Mouse (Mus musculus) left cerebral cortex, adult 2 months (tissue): ENCODE measurements at regions not wholly inside any gene's neighbourhood (a gene's known extent, or its start where the extent isn't known, plus 50 kb on each side); places are given as distances from the start of the nearest gene placed in this dataset.

ENCODE experiments used
- DNase-seq, 2 experiments: peaks; one replicate each; pipeline ENCODE4 v3.0.0; 2021 to 2022; ENCODE audit warnings: low spot score in 2 of 2, mixed read lengths in 1 of 2; ENCODE audit errors: extremely low spot score in 1 of 2
- H3K27ac ChIP-seq: fragments of 200-600 bp; 2 replicates; pipeline ENCODE4 v1.8.1; 2022
- H3K4me3 ChIP-seq: fragments of 200-600 bp; 2 replicates; pipeline ENCODE4 v1.8.1; 2022
- CTCF ChIP-seq: fragments of 200-600 bp; IDR thresholded peaks from 2 replicates; pipeline ENCODE4 v1.8.1; 2022; ENCODE audit warnings: antibody characterized with exemption, mild to moderate bottlenecking, moderate library complexity
- intact Hi-C: fragments of 180-260 bp; cut with DNase I; formaldehyde crosslinking; loops from one replicate; pipeline ENCODE4 v1.15.1; 2025

GRCm38 (mm10) chr13:51899319-51900042 lies 53.0 kb downstream of the Gadd45g start:
- DNase-seq = no peak
- H3K27ac ChIP-seq = no peak overlapping the region
- intact Hi-C loops = no loop called here
- no peak for TF ChIP-seq CTCF
- H3K4me3 ChIP-seq = no peak overlapping the region

GRCm38 (mm10) chr13:51900043-51900440 lies 53.6 kb downstream of the Gadd45g start:
- no peak overlapping the region for H3K27ac ChIP-seq
- intact Hi-C loops = no loop called here
- no peak for TF ChIP-seq CTCF
- no peak overlapping the region for H3K4me3 ChIP-seq
- DNase-seq = no peak

- H3K4me3 ChIP-seq = no peak overlapping the region; the same call in 1 of the 2 replicates
- intact Hi-C loops = loop anchor here (1.0 kb wide), 2 partner anchors 53 to 70 kb away; no protein-coding TSS in a partner anchor
- no peak for TF ChIP-seq CTCF
- peak; percentile 34 to 37 for DNase-seq
- H3K27ac ChIP-seq = no peak overlapping the region
These were observed 56.2 kb downstream of the Gadd45g start for GRCm38 (mm10) chr13:51902482-51903285.

GRCm38 (mm10) chr13:51903324-51903939 lies 57.0 kb downstream of the Gadd45g start:
- TF ChIP-seq CTCF = no peak
- Histone ChIP-seq H3K27ac (no peak overlapping the region), H3K4me3 (no peak overlapping the region)
- intact Hi-C loops = no loop called here
- DNase-seq = no peak

- intact Hi-C loops = no loop called here
- no peak for DNase-seq
- TF ChIP-seq CTCF = no peak
- no peak overlapping the region for H3K4me3 ChIP-seq
- no peak overlapping the region for H3K27ac ChIP-seq
These were observed 58.8 kb downstream of the Gadd45g start for GRCm38 (mm10) chr13:51905270-51905669.

- DNase-seq = no peak
- intact Hi-C loops = no loop called here
- TF ChIP-seq CTCF = no peak
- Histone ChIP-seq H3K27ac (no peak overlapping the region), H3K4me3 (no peak overlapping the region)
These were observed 59.6 kb downstream of the Gadd45g start for GRCm38 (mm10) chr13:51906103-51906502.

GRCm38 (mm10) chr13:51908514-51908913 lies 62.0 kb downstream of the Gadd45g start:
- no peak for TF ChIP-seq CTCF

GRCm38 (mm10) chr13:51911296-51911998 lies 65.0 kb downstream of the Gadd45g start:
- intact Hi-C loops = no loop called here
- no peak overlapping the region for H3K27ac ChIP-seq
- TF ChIP-seq CTCF = no peak
- H3K4me3 ChIP-seq = no peak overlapping the region
- no peak for DNase-seq

More at GRCm38 (mm10) chr13:51908514-51908913, 62.0 kb downstream of the Gadd45g start:
- H3K4me3 ChIP-seq = no peak overlapping the region
- intact Hi-C loops = no loop called here
- no peak overlapping the region for H3K27ac ChIP-seq
- DNase-seq = no peak

GRCm38 (mm10) chr13:51912477-51912876 lies 66.0 kb downstream of the Gadd45g start:
- no peak for DNase-seq
- no peak for TF ChIP-seq CTCF
- intact Hi-C loops = no loop called here
- Histone ChIP-seq H3K4me3 (no peak overlapping the region), H3K27ac (no peak overlapping the region)

GRCm38 (mm10) chr13:51912994-51913393 lies 66.5 kb downstream of the Gadd45g start:
- intact Hi-C loops = no loop called here

GRCm38 (mm10) chr13:51916666-51917240 lies 70.3 kb downstream of the Gadd45g start:
- H3K27ac ChIP-seq = no peak overlapping the region
- TF ChIP-seq CTCF = no peak
- no peak overlapping the region for H3K4me3 ChIP-seq
- DNase-seq = no peak
- intact Hi-C loops = no loop called here

More at GRCm38 (mm10) chr13:51912994-51913393, 66.5 kb downstream of the Gadd45g start:
- DNase-seq = no peak
- no peak overlapping the region for H3K4me3 ChIP-seq
- no peak overlapping the region for H3K27ac ChIP-seq
- TF ChIP-seq CTCF = no peak
